Mouse (Mus musculus): ENCODE data around the gene Pla2g1b. TPM values are rescaled to one million over a fixed set of nuclear protein-coding genes. Genes with fewer than 3 reads are reported as not detected.

Pla2g1b gene
- polyA plus RNA-seq, 1 experiment = not detected

DNA sequence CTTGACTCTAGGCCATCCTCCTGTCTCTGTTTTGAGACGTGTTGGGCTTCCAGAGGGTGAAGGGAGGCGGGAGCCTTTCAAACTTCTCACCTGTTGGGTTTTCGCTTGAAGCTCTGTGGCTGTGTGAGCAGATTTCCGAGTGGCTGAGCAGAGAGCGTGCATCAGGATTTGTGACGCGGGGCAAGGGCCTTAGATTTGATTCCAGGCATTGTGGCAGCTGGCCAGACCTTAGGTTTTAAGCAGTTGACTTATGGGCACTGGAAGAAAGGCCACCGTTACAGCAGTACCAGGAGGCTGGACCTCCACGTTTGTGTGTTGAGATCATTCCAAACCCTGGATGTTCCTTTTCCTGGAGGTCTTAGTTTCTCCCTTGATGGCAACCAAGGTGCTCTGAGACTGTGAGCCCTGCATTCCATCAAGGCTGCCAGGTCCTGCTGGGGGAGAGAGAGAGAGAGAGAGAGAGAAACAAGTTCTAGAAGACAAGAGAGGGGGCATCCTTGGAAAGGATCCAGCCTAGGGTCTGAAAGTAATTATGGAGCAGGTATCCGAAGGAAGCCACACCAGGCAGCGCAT, 31.7 kb upstream of the Pla2g1b start:
- no peaks in the 10 kb centered on the region for H3K36me3 ChIP-seq (ENCODE audit: control insufficient read depth, insufficient read depth)
- H3K79me2 ChIP-seq (ENCODE audit: control insufficient read depth, insufficient read depth) = no peaks in the 10 kb centered on the region
- no peak for TF ChIP-seq SRF (IDR thresholded peaks at IDR 0.05; ENCODE audit: control insufficient read depth, insufficient read length, low read depth)
- no peak for TF ChIP-seq MYOG (IDR thresholded peaks at IDR 0.05; ENCODE audit: control insufficient read depth in 1 of 3, insufficient read depth in 1 of 3, insufficient read length in 2 of 3, low read depth in 2 of 3)
- TF ChIP-seq TCF3 (IDR thresholded peaks at IDR 0.05; ENCODE audit: insufficient read length, low read depth) = no peak
- TF ChIP-seq POLR2A (IDR thresholded peaks at IDR 0.05; ENCODE audit: insufficient read length, low read depth) = no peak
- no peak for TF ChIP-seq USF1 (IDR thresholded peaks at IDR 0.05; ENCODE audit: low read depth)
- TF ChIP-seq POLR2AphosphoS2 (IDR thresholded peaks at IDR 0.05; ENCODE audit: insufficient read length, low read depth) = no peak
- no peak for TF ChIP-seq TCF12 (IDR thresholded peaks at IDR 0.05; ENCODE audit: insufficient read depth, poor library complexity, severe bottlenecking)
- TF ChIP-seq E2F4 (IDR thresholded peaks at IDR 0.05; ENCODE audit: insufficient read depth) = no peak
- TF ChIP-seq REST (IDR thresholded peaks at IDR 0.05; ENCODE audit: insufficient read depth, insufficient read length) = no peak
- TF ChIP-seq MYOD1 (IDR thresholded peaks at IDR 0.05; ENCODE audit: control insufficient read depth in 1 of 3, insufficient read length in 2 of 3, low read depth in 2 of 3) = no peak
- TF ChIP-seq CEBPB (IDR thresholded peaks at IDR 0.05; ENCODE audit: insufficient read depth, poor library complexity, severe bottlenecking) = no peak
- no peak for TF ChIP-seq MAX (IDR thresholded peaks at IDR 0.05; ENCODE audit: low read depth)
- H3ac ChIP-seq (ENCODE audit: control insufficient read depth, insufficient read length) = no peak overlapping the region
- no peak overlapping the region for H3K4me3 ChIP-seq
- H3K27me3 ChIP-seq (ENCODE audit: control insufficient read depth, insufficient read depth, insufficient read length) = peaks cover 16% of the 10 kb centered on the region
- no peak overlapping the region for H3K4me2 ChIP-seq (ENCODE audit: low read depth)

DNA sequence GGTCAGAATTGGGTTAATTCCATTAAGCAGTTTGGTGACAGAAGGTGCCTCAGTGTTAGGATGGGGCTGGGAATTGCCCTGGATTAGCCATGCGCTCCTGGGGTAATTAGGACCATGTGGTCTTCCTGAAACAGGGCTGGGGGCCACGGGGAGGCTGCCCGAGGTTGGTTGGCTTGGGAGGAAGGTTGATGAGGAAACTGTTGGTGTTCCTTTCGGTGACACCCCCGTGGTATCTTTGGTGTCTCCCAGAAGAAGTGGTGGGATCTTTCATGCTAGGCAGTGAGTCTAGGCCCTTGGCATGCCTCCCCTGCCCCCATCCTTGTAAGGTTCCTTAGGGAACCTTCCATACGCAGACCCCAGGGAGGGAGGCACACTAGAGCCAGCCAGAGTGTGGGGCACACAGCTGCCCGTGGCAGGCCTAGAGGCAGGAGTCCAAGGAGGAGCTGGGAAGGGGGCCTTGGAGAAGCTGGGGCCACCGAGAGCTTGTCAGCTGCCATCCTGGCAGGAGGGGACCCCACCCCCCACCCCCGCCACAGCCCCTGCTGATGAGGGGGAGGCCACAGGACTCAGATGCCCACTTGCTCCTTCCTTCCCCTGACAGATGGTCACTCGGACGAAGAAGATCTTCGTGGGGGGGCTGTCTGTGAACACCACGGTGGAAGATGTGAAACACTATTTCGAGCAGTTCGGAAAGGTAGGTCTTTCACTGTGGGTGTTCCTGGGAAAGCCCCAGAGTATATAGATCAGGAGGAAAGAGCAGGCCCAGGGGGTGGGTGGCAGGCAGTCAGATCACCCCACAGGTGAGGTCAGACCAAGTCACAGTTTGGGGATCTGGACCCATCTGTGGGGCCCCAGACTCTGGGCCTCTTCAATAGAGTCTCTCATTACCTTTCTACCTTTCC, 31.0 kb upstream of the Pla2g1b start:
- TF ChIP-seq MYOG (IDR thresholded peaks at IDR 0.05; ENCODE audit: control insufficient read depth in 1 of 3, insufficient read depth in 1 of 3, insufficient read length in 2 of 3, low read depth in 2 of 3) = no peak
- no peak for TF ChIP-seq MYOD1 (IDR thresholded peaks at IDR 0.05; ENCODE audit: control insufficient read depth in 1 of 3, insufficient read length in 2 of 3, low read depth in 2 of 3)
- TF ChIP-seq MAX (IDR thresholded peaks at IDR 0.05; ENCODE audit: low read depth) = no peak
- no peak for TF ChIP-seq TCF12 (IDR thresholded peaks at IDR 0.05; ENCODE audit: insufficient read depth, poor library complexity, severe bottlenecking)
- H3ac ChIP-seq (ENCODE audit: control insufficient read depth, insufficient read length) = no peak overlapping the region
- H3K27me3 ChIP-seq (ENCODE audit: control insufficient read depth, insufficient read depth, insufficient read length) = peaks cover 8% of the 10 kb centered on the region
- H3K4me2 ChIP-seq (ENCODE audit: low read depth) = no peak overlapping the region
- H3K79me2 ChIP-seq (ENCODE audit: control insufficient read depth, insufficient read depth) = no peaks in the 10 kb centered on the region
- no peaks in the 10 kb centered on the region for H3K36me3 ChIP-seq (ENCODE audit: control insufficient read depth, insufficient read depth)
- H3K4me3 ChIP-seq = no peak overlapping the region

DNA sequence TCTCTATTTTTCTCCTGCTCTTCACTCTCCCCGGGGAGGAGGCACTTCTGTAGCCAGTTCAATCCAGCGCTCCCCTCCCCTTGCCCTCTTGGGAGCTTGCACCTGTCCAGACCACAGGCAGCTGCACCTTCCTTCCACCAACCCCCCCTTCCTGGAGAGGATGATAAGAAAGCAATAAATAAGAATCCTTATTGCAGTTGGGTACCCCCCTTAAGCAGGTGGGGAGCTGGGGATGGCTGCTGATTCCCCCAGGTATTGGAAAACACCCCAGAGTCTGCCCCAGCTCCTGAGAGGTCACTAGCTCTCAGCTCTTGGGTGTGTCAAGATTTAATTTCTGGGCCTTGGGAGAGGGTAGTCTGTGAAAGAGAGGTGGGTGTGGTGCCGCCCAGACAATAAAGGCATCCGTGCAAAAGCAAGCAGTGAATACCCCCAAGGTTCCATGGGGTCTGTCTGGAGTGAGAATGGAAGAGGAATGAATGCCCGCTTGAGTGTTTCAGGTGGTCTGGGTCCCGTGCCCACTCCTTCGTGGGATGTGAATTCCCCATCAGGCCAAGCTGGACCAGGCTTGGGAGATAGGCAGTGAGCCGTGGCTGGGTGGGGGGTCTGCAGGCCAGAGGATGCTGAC, 30.2 kb upstream of the Pla2g1b start:
- Histone ChIP-seq H3K36me3 (ENCODE audit: control insufficient read depth, insufficient read depth) (no peaks in the 10 kb centered on the region), H3K79me2 (ENCODE audit: control insufficient read depth, insufficient read depth) (no peaks in the 10 kb centered on the region), H3ac (ENCODE audit: control insufficient read depth, insufficient read length) (peak overlapping the region; percentile 18), H3K4me3 (peak overlapping the region; percentile 6), H3K27me3 (ENCODE audit: control insufficient read depth, insufficient read depth, insufficient read length) (peaks cover under 1% of the 10 kb centered on the region), H3K4me2 (ENCODE audit: low read depth) (peak overlapping the region; percentile 73)
- TF ChIP-seq MYOD1 (IDR thresholded peaks at IDR 0.05; ENCODE audit: control insufficient read depth in 1 of 3, insufficient read length in 2 of 3, low read depth in 2 of 3) = peak in 2 of 3 experiments; percentile 62 to 77
- no peak for TF ChIP-seq SRF (IDR thresholded peaks at IDR 0.05; ENCODE audit: control insufficient read depth, insufficient read length, low read depth)
- TF ChIP-seq MYOG (IDR thresholded peaks at IDR 0.05; ENCODE audit: control insufficient read depth in 1 of 3, insufficient read depth in 1 of 3, insufficient read length in 2 of 3, low read depth in 2 of 3) = peak in 2 of 3 experiments; percentile 47 to 71
- TF ChIP-seq TCF12 (IDR thresholded peaks at IDR 0.05; ENCODE audit: insufficient read depth, poor library complexity, severe bottlenecking) = peak; percentile 15

DNA sequence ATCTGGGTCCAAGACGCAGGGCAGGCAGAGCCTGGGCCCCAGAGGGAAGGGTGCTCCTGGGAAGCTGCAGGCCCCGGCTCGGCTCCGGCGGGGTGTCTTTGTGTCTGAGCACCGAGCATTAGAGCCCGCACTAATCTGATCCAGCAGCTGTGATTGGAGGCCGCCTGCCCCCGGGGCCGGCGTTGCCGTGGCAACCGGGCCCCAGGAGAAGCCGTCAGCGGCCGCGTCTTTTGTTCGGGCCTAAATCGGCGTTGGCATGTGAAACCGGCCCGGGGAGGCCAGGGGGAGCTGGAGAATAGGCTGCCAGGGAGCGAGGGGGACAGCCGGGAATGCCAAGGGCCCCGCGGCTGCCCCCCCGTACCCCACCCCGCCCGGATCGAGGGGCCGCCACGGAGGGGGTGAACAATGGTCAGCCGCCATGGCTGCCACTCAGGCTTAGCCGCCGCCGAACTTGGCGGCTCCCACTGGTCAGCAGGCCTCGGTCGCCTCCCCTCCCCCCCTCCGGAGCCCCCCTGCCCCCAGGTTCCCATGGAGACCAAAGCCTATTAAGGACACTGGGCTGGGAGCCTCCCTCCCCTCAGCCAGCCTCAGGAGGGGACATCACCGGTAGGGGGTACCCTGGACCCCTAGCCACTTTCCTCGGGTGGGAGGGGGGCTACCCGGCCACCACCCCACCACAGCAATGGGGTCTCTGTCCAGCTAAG, 29.5 kb upstream of the Pla2g1b start:
- Histone ChIP-seq H3K36me3 (ENCODE audit: control insufficient read depth, insufficient read depth) (no peaks in the 10 kb centered on the region), H3K79me2 (ENCODE audit: control insufficient read depth, insufficient read depth) (no peaks in the 10 kb centered on the region), H3K4me3 (peak overlapping the region; percentile 6), H3ac (ENCODE audit: control insufficient read depth, insufficient read length) (peak overlapping the region; percentile 18), H3K4me2 (ENCODE audit: low read depth) (peak overlapping the region; percentile 73), H3K27me3 (ENCODE audit: control insufficient read depth, insufficient read depth, insufficient read length) (no peaks in the 10 kb centered on the region)
- TF ChIP-seq REST (IDR thresholded peaks at IDR 0.05; ENCODE audit: insufficient read depth, insufficient read length) = no peak
- TF ChIP-seq MYOG (IDR thresholded peaks at IDR 0.05; ENCODE audit: control insufficient read depth in 1 of 3, insufficient read depth in 1 of 3, insufficient read length in 2 of 3, low read depth in 2 of 3) = no peak
- peak in 1 of 3 experiments; percentile 18 for TF ChIP-seq MYOD1 (IDR thresholded peaks at IDR 0.05; ENCODE audit: control insufficient read depth in 1 of 3, insufficient read length in 2 of 3, low read depth in 2 of 3)
- TF ChIP-seq USF1 (IDR thresholded peaks at IDR 0.05; ENCODE audit: low read depth) = no peak
- TF ChIP-seq POLR2A (IDR thresholded peaks at IDR 0.05; ENCODE audit: insufficient read length, low read depth) = no peak
- TF ChIP-seq SRF (IDR thresholded peaks at IDR 0.05; ENCODE audit: control insufficient read depth, insufficient read length, low read depth) = no peak
- no peak for TF ChIP-seq E2F4 (IDR thresholded peaks at IDR 0.05; ENCODE audit: insufficient read depth)
